Mouse (Mus musculus): ENCODE measurements around the gene Bcl2l15. TPM values are rescaled to one million over a fixed set of nuclear protein-coding genes. Genes with fewer than 3 reads are reported as not detected.

Gene Bcl2l15
- polyA plus RNA-seq, 1 experiment from 2014 or later = 0.42 TPM

Other genes starting within 250 kb of the Bcl2l15 start
- gene Atg4a-ps, start 186.5 kb upstream of the Bcl2l15 start, polyA plus RNA-seq (2016; fragmentation: Nextera tagmentation; extraction: Ambion mirVana) = 0.20 TPM in 2 replicates
- gene Olfml3, start 94.6 kb upstream of the Bcl2l15 start, polyA plus RNA-seq (2016; fragmentation: Nextera tagmentation; extraction: Ambion mirVana) = 12.5 and 12.9 TPM in 2 replicates
- gene Gm10964, start 93.2 kb upstream of the Bcl2l15 start, polyA plus RNA-seq (2016; fragmentation: Nextera tagmentation; extraction: Ambion mirVana) = not detected in 2 replicates
- gene Hipk1, start 41.0 kb upstream of the Bcl2l15 start, polyA plus RNA-seq (2016; fragmentation: Nextera tagmentation; extraction: Ambion mirVana) = 9.9 TPM in 2 replicates
- 36.4 and 41.5 TPM in 2 replicates for gene Dclre1b, start 23.2 kb upstream of the Bcl2l15 start, polyA plus RNA-seq (2016; fragmentation: Nextera tagmentation; extraction: Ambion mirVana)
- 20.4 and 22.7 TPM in 2 replicates for gene Ap4b1, start 23.1 kb upstream of the Bcl2l15 start, polyA plus RNA-seq (2016; fragmentation: Nextera tagmentation; extraction: Ambion mirVana)
- gene Gm43064, start 23.0 kb upstream of the Bcl2l15 start, polyA plus RNA-seq (2016; fragmentation: Nextera tagmentation; extraction: Ambion mirVana) = 0.16 TPM in 1 of 2 replicates, not detected in the other
- 0.11 and 0.33 TPM in 2 replicates for gene Ptpn22, start 27.2 kb downstream of the Bcl2l15 start, polyA plus RNA-seq (2016; fragmentation: Nextera tagmentation; extraction: Ambion mirVana)
- 14.4 TPM in 2 replicates for gene Rsbn1, start 81.5 kb downstream of the Bcl2l15 start, polyA plus RNA-seq (2016; fragmentation: Nextera tagmentation; extraction: Ambion mirVana)
- gene Phtf1, start 135.5 kb downstream of the Bcl2l15 start, polyA plus RNA-seq (2016; fragmentation: Nextera tagmentation; extraction: Ambion mirVana) = 31.4 and 34.2 TPM in 2 replicates